Mouse (Mus musculus): Measurements from ENCODE around the gene Gm10722.
"Not testable (repeated sequence)": the region's sequence is repeated elsewhere in the genome, so short reads cannot be mapped to it uniquely, and the experiment has no call there.

Gene Gm10722

GRCm38 (mm10) chr9:3000445-3000972 lies at the start of gene Gm10722:
Gm10722 (plus strand) TSS chr9:3000922.
- peak; percentile 15 for DNase-seq (ENCODE audit: low spot score)

GRCm38 (mm10) chr9:3001006-3001405 lies 284 bp downstream of the Gm10722 start:
- peak; percentile 16 for DNase-seq (ENCODE audit: low spot score)

DNA sequence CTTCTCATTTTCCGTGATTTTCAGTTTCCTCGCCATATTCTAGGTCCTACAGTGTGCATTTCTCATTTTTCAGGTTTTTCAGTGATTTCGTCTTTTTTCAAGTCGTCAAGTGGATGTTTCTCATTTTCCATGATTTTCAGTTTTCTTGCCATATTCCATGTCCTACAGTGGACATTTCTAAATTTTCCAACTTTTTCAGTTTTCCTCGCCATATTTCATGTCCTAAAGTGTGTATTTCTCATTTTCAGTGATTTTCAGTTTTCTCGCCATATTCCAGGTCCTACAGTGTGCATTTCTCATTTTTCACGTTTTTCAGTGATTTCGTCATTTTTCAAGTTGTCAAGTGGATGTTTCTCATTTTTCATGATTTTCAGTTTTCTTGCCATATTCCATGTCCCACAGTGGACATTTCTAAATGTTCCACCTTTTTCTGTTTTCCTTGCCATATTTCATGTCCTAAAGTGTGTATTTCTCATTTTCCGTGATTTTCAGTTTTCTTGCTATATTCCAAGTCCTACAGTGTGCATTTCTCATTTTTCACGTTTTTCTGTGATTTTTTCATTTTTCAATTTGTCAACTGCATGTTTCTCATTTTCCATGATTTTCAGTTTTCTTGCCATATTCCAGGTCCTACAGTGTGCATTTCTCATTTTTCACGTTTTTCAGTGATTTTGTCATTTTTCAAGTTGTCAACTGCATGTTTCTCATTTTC lies 1.4 kb downstream of the Gm10722 start:
- peak; percentile 100 for DNase-seq (ENCODE audit: low spot score)

- DNase-seq (ENCODE audit: low spot score) = not testable (repeated sequence)
Measured at GRCm38 (mm10) chr9:3002794-3003396, 2.2 kb downstream of the Gm10722 start, which contains the start of gene Gm11168. Gm11168 (plus strand) TSS chr9:3003346.

GRCm38 (mm10) chr9:3006179-3006578 lies 5.5 kb downstream of the Gm10722 start:
- not testable (repeated sequence) for DNase-seq (ENCODE audit: low spot score)

GRCm38 (mm10) chr9:3006636-3007035 lies 5.9 kb downstream of the Gm10722 start:
- DNase-seq (ENCODE audit: low spot score) = peak; percentile 99

- not testable (repeated sequence) for DNase-seq (ENCODE audit: low spot score)
Measured at GRCm38 (mm10) chr9:3007272-3007671, 6.5 kb downstream of the Gm10722 start.

DNA sequence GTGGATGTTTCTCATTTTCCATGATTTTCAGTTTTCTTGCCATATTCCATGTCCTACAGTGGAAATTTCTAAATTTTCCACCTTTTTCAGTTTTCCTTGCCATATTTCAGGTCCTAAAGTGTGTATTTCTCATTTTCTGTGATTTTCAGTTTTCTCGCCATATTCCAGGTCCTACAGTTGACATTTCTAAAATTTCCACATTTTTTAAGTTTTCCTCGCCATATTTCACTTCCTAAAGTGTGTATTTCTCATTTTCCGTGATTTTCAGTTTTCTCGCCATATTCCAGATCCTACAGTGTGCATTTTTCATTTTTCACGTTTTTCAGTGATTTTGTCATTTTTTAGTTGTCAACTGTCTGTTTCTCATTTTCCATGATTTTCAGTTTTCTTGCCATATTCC lies 8.6 kb downstream of the Gm10722 start:
- not testable (repeated sequence) for DNase-seq (ENCODE audit: low spot score)

GRCm38 (mm10) chr9:3012054-3012621 lies 11.4 kb downstream of the Gm10722 start:
- not testable (repeated sequence) for DNase-seq (ENCODE audit: low spot score)

- DNase-seq (ENCODE audit: low spot score) = not testable (repeated sequence)
Measured at GRCm38 (mm10) chr9:3012733-3013279, 12.1 kb downstream of the Gm10722 start, which contains the start of gene Gm10721. Gm10721 (plus strand) TSS chr9:3013140.

- not testable (repeated sequence) for DNase-seq (ENCODE audit: low spot score)
Measured at GRCm38 (mm10) chr9:3015354-3015753, 14.6 kb downstream of the Gm10722 start, which contains the start of gene Gm10720. Gm10720 (plus strand) TSS chr9:3015654.

DNA sequence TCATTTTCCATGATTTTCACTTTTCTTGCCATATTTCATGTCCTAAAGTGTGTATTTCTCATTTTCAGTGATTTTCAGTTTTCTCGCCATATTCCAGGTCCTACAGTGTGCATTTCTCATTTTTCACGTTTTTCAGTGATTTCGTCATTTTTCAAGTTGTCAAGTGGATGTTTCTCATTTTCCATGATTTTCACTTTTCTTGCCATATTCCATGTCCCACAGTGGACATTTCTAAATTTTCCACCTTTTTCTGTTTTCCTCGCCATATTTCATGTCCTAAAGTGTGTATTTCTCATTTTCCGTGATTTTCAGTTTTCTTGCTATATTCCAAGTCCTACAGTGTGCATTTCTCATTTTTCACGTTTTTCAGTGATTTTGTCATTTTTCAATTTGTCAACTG lies 15.2 kb downstream of the Gm10722 start:
- not testable (repeated sequence) for DNase-seq (ENCODE audit: low spot score)

DNA sequence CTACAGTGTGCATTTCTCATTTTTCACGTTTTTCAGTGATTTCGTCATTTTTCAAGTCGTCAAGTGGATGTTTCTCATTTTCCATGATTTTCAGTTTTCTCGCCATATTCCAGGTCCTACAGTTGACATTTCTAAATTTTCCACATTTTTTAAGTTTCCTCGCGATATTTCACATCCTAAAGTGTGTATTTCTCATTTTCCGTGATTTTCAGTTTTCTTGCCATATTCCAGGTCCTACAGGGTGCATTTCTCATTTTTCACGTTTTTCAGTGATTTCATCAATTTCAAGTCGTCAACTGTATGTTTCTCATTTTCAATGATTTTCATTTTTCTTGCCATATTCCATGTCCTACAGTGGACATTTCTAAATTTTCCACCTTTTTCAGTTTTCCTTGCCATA lies 16.4 kb downstream of the Gm10722 start, which contains the start of gene Gm10719:
TSS of gene Gm10719 (plus strand) at position 301 of the 400 bp plus-strand sequence.
- not testable (repeated sequence) for DNase-seq (ENCODE audit: low spot score)

- DNase-seq (ENCODE audit: low spot score) = peak; percentile 55
Measured at GRCm38 (mm10) chr9:3018944-3019343, 18.2 kb downstream of the Gm10722 start.

DNA sequence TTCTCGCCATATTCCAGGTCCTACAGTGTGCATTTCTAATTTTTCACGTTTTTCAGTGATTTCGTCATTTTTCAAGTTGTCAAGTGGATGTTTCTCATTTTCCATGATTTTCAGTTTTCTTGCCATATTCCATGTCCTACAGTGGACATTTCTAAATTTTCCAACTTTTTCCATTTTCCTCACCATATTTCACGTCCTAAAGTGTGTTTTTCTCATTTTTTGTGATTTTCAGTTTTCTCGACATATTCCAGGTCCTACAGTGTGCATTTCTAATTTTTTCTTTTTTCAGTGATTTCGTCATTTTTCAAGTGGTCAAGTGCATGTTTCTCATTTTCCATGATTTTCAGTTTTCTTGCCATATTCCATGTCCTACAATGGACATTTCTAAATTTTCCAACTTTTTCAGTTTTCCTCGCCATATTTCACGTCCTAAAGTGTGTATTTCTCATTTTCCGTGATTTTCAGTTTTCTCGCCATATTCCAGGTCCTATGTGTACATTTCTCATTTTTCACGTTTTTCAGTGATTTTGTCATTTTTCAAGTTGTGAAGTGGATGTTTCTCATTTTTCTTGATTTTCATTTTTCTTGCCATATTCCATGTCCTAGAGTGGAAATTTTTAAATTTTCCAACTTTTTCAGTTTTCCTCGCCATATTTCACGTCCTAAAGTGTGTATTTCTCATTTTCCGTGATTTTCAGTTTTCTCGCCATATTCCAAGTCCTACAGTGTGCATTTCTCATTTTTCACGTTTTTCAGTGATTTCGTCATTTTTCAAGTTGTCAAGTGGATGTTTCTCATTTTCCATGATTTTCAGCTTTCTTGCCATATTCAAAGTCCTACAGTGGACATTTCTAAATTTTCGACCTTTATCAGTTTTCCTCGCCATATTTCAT lies 19.4 kb downstream of the Gm10722 start:
- DNase-seq (ENCODE audit: low spot score) = peak; percentile 64

- DNase-seq (ENCODE audit: low spot score) = peak; percentile 84
Measured at GRCm38 (mm10) chr9:3022316-3023008, 21.7 kb downstream of the Gm10722 start.

- peak; percentile 56 for DNase-seq (ENCODE audit: low spot score)
Measured at GRCm38 (mm10) chr9:3023312-3023984, 22.7 kb downstream of the Gm10722 start, which contains the start of gene Gm10718. Gm10718 (plus strand) TSS chr9:3023547.

DNA sequence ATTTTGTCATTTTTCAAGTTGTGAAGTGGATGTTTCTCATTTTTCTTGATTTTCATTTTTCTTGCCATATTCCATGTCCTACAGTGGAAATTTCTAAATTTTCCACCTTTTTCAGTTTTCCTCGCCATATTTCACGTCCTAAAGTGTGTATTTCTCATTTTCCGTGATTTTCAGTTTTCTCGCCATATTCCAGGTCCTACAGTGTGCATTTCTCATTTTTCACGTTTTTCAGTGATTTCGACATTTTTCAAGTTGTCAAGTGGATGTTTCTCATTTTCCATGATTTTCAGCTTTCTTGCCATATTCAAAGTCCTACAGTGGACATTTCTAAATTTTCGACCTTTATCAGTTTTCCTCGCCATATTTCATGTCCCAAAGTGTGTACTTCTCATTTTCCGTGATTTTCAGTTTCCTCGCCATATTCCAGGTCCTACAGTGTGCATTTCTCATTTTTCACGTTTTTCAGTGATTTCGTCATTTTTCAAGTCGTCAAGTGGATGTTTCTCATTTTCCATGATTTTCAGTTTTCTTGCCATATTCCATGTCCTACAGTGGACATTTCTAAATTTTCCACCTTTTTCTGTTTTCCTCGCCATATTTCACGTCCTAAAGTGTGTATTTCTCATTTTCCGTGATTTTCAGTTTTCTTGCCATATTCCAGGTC lies 23.4 kb downstream of the Gm10722 start:
- peak; percentile 99 for DNase-seq (ENCODE audit: low spot score)

GRCm38 (mm10) chr9:3024912-3025467 lies 24.3 kb downstream of the Gm10722 start, which contains the start of gene Gm10717:
Gm10717 (plus strand) TSS chr9:3025417.
- DNase-seq (ENCODE audit: low spot score) = peak; percentile 55

All from layer of hippocampus, adult 11-12 months (tissue).